Mouse (Mus musculus): ENCODE data around the gene Spata5.

The Spata5 gene

DNA sequence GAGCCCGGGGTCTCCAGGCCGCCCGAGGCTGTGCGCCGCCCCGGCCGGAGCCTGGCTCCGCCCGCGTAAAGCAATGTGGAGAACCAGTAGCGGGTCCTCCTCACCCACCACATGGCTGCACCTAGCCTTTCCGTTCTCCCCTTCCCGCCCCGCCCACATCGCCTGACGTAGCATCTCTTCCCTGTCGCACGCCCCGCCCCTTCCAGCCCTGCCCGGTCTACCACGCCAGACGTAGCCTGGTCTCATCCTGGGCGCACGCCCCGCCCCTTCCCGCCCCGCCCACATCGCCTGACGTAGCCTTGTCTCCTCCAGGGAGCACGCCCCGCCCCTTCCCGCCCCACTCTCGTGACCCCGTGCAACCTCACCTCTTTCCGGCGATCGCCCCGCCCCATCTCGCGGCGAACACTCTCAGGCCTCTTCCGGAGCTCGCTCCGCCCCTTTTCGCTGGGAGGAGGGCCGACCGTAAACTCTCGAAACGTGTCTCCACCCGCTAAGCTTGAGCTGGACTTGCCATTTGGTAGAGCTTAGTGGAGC lies at the start of gene Spata5:
Gene Spata5, plus strand, starts transcription at position 439 of the 534 bp plus-strand sequence.
- peak; percentile 100 for DNase-seq (ENCODE audit: low read depth, low spot score)

DNA sequence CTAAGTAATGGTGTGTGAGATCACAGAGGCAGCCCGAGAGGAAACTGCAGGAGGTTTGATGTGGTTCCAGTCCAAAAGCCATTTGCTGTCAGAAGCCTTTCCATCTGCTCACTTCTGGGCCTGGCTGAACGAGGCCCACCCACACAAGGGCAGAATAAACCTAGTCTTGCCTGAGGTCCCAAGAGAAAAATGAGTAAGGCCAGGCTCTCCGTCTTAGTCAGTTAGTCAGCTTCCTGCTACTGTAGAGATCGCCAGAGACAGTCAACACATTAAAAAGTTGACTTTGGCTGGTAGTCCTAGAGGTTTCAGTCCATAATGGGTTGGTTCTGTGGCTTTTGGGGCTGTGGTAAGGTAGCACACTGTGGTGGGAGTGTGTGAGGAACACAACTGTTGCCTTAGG lies 49.3 kb upstream of the Spata5 start:
- DNase-seq (ENCODE audit: low read depth, low spot score), result no peak

DNA sequence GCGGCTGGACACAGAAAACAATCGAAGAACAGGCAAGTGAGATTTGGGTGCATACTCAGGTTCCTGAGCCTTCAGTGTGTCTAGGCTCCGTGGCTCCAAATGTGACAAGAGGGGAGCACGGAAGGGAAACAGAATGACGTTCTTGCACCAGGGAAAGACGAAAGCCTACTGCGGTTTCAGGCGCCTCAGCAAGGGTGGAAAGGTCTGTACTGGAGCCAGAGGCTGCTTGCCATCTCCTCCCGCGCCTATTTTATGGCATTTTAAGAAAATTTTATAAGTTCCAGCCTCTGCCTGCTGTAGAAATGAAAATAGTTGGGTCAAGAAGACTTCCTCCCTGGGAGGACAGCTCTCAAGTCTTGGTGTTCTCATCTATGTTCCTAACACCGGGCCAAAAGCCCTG lies 46.0 kb upstream of the Spata5 start:
- DNase-seq (ENCODE audit: low read depth, low spot score), result no peak

DNA sequence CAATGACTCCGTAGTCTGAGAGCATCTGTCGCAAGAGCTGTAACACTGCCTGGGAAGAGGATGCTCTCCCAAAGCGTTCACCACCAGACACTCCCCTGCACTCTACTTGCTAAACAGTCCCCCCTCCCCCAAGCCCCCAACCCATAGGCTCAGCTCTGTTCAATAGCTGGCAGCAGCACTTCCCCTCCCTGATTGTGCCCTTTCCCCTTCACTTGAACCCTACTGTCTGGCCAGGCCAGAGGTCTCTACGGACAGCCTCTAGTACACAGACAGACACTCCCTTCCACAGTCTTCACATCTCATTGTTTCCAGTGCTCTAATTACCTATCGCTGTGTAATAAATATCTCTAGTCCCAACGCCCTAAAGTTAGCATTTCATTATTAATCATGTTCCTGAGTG lies 41.8 kb upstream of the Spata5 start:
- no peak for DNase-seq (ENCODE audit: low read depth, low spot score)

DNA sequence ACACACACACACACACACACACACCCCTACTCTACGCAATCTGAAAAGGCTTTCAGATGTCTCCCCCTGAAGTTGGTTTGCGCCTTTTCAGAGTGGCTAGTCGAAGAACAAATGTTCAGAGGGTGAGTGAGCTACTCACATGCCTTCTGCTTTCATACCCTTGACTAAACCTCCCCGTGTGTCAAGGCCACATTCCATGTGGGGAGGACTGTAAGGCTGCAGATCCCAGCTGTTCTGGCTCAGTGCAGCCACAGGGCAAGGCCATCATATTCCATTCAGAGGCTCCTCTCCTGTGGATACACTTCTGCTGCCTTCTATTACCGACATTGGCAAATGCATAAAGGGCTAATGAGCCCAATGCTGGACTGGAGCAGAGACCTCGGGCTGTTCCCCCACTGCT lies 41.3 kb upstream of the Spata5 start:
- no peak for DNase-seq (ENCODE audit: low read depth, low spot score)

DNA sequence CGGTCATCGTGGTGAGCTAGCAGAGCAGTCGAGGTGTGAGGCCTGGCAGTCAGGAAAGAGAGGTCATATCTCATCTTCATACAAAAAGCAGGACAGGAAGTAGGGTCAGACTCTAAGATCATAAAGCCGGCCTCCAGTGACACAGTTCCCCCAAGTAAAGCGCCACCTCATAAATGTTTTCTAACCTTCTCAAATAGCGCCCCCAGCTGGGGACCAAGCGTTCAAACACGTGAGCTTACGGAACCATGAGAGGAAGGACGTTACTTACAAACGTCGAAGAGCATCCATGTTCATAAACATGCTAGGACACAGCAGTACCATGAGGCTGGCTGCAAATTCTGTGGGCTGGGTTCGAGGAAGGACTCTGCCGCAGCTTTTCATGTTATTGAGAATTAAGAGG lies 40.5 kb upstream of the Spata5 start:
- DNase-seq (ENCODE audit: low read depth, low spot score), result no peak

DNA sequence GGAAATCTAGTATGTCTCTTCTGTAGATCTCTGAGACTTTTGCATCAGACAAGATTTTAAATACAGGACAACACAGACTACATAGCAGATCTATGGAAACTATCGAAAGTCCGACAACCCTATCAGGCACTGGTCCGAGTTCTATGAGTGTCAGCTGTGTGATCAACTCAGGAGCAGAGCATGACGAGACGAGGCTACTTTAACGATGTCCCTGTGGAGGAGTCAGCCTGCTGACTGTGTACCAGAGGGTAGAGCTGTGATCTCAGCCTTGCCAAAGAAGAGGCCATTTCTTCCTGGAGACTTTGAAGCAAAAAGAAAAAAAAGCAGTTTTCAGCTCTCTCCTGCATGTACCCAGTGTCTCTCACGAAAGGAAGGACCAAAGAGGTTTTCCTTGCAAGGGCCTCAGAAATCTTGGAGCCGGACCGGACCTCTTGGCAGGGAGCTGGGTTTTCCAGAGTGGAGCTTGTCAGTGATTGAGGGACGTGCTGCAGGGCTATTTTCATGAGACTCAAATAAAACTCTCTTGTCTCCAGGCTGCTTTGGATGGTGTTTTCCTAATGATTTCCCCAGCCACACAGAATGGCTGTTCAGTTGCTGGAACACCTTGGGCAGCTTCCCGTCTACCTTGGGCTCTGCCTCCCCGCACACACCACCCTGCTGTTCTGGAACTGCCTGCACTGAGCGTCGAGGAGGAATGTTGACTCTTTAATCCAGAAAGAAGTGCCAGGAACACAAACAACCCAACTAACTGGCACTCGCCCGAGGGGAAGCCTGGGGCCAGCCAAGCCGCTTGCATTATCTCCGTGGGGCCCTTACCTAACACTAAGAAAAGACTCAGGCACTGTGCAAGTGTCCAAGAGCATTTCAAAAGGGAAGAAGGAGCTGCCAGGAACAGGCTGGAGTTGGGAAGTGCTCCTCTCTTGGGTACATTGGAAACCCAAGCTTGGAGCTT lies 39.5 kb upstream of the Spata5 start:
- DNase-seq (ENCODE audit: low read depth, low spot score), result peak; percentile 92

DNA sequence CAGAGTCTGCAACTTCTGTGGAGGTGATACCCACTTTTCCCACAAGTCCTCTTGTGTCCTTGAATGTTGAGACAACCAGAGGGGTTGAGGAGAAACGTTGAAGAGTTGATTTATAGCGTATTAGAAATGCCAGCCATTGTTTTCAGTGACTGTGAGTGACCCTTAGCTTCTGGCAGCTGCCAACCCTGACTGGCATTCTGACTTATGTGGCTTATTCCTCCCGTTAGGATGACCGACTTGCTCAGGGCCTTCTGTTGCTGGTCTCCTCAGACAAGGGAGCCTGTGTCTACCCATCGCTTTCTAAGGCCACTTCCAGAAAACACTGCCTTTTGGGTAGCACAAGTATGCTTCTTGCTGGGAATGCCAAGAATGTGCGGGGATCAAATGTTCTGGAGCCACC lies 38.2 kb upstream of the Spata5 start:
- no peak for DNase-seq (ENCODE audit: low read depth, low spot score)

DNA sequence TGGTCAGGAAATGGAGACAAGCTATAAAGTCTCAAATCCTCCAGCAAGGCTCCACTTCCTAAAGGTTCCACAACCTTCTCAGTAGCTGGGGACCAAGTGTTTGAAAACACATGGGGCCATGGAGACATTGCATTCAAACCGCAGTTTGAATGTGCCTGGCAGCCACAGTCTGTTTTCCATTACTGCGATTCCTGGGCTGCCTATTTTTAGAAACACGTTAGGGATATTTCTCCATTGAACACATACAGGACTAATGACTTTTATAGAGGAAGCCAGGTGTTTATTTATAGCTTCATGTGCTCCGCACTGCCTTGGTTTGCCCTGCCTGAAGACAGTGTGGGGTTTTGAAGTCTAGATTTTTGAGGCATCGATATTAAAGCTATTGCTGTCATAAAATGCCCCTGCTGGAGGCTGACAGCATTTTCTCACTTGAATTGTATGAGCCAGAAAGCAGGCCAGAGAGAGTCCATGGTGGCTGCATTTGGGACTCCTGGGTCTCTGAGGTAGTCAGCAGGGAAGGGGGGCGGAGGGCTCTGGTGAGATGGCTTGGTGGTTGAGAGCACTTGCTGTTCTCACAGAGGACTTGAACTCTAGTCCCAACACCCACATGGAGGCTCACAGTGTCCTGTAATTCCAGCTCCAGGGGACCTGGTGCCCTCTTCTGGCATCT lies 36.5 kb upstream of the Spata5 start:
- no peak for DNase-seq (ENCODE audit: low read depth, low spot score)

DNA sequence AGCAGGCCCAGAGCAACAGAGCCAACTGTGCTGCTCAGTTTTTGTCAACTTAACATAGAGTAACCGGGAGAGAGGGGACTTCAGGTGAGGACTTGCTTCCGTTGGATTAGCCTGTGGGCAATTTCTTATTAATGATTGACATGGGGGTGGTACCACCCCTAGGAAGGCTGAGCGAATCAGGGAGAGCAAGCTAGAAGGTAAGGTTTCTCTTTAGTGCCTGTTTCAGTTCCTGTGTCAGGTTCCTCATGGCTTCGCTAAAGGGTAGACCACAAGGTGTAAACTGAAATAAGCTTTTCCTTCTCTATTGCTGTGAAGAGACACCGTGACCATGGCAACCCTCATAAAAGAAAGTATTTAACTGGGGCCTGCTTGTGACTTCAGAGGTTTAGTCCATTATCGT lies 32.4 kb upstream of the Spata5 start:
- DNase-seq (ENCODE audit: low read depth, low spot score), result no peak

DNA sequence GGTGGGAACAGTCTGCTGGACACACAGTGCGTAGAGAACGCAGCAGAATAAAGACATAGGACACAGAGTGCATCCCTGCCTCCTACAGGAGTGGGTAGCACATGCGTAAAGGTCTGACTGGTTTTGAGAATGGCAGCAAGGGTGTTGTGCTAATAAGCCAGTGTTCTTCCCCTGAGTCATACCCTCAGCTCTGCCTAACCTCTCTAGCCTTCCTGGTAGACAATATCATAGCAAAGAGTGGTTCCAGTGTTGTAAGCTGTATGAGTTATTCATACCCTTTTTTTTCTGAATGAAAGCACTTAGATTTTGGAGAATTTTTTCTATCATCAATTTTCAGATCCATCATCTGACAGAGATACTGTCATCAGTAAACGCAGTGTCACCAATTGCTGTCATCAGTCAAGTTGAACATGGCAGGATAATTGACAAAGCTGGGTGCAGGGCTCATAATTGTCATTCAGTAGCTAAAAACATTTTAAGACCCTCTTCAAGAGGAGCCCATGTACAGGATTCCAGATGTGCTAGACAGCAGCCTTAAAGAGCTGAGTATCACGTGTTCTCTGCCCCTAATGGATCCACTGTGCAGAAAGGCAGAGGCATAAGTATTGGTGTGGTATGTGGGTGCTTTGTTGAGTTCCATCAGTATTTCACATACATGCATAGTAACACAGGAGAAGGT lies 22.6 kb upstream of the Spata5 start:
- no peak for DNase-seq (ENCODE audit: low read depth, low spot score)

DNA sequence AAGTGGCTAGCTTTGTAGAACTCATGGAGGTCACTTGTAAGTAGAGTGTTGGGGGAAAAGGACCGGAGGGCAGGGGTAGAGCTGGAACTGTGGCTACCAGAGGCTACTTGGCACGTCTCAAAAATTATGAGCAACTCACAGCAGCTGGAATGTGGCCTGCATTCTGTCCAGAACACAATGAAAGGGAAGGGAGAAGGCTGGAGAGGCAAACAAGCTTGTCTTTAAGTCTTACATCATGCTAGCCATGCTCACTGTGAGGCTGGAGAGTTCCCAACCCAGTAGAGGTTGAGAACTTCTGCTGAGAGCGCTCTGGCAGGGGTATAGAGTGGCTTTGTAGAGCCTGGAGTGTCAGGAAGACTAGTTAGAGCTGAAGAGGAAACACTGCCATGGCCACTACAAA lies 22.1 kb upstream of the Spata5 start:
- no peak for DNase-seq (ENCODE audit: low read depth, low spot score)

DNA sequence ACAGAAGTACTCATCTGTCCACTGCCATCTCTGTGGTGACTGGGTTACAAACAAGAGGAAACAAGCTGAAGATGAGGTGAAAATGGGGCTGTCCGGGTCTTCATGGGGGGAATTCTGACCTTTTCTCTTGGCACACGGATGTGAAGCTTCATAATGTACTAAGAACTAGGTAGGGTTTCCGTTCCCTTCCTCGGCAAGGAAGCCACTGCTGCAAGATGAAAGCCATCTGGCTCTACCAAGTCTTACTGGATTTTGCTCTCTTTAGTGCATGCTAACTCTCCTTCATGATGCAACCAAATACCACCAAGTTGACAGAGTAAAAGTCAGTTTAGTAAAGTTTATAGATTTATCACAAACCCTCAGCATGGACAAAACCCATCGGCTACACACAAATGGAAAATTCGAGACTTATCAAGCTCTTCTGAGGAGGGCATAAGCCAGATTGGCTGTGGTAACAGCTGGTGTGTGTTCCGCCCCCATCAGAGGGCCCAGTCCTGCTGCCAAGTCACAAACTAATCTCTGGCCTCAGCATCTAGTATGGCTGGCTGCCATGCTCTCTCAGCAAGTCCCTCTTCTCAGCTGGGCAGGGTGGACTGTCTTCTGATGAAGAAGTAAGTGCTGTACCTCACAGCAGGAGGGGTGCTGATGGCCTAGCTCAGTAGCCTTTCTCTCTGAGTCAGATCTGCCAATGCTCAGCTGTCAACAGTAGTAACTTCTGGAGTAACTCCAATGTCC lies 20.9 kb upstream of the Spata5 start:
- peak; percentile 88 for DNase-seq (ENCODE audit: low read depth, low spot score)

DNA sequence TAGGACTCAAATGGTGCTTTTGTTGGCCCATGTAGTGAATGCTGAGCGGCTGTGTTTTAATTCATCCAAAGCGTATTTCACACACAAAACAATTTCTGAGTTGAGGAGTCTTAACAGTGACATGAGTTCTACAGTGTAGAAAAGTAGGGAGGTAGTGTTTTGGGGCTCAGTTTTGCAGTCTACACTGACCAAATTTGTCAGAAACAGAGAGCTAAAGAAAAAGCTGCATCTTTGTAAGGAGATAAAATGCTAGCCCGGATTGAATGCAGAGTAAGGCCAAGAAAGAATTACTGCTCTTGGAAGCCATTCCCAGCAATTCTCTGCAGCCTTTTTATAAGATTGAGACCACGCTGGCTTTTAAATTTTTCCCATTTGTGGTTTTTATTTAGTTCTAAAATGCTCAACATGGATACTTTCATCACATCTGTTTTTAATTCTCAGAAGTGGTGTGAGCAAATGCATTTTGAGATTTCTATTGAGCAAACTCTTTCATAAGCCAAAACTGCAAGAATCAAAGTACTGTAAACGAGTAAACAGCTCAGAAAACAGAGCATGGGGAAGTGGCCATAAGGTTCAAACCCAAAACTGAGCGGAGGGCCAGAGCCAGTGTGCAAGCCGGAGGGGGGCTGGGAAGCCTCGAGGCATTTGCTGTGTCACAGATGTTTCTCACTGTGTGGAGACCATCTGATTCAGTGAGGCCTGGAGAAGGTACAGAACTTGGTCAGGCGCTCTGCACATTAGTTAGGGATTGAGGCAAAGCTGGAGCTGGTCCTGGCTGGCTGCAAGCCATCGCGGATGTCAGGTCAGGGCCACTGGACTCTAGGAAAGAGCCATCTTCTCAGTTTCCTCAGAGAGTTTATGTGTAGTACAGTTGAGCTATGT lies 17.7 kb upstream of the Spata5 start:
- peak; percentile 73 for DNase-seq (ENCODE audit: low read depth, low spot score)

DNA sequence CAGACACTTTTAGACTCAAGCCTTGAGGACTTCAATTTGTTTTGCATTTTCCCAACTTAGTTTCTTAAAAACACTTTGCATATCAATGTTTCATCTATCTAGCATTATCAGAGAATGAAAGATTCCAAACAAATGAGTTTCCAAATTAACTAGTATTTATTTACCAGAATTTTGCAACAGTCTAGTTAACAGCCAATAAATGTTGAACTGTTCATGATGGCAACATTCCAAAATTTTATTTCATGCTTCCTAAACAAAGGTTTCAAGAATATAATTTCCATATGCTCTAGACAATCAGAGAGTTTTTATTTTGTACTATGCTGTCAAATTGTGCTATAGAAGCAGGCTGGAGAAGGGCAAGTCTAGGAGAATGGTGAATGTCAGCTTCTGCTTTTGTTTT lies 12.1 kb upstream of the Spata5 start:
- DNase-seq (ENCODE audit: low read depth, low spot score), result no peak

DNA sequence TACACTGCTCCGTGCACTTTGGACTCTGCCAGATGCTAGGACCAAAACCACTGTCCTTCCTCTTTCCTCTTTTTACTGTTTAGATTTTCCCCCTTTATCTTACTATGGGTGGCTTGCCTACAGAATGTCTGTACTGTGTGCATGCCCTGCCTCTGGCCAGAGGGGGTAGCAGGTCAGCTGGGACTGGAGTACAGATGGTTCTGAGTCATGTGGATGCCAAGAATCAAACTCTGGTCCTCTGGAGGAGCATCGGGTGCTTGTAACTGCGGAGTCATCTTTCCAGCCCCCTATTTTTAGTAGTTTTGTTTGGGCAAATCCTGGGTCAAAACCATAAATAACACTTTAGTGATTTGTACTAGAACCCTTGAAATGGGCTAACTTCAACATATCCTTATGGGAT lies 6.2 kb upstream of the Spata5 start:
- DNase-seq (ENCODE audit: low read depth, low spot score), result no peak

DNA sequence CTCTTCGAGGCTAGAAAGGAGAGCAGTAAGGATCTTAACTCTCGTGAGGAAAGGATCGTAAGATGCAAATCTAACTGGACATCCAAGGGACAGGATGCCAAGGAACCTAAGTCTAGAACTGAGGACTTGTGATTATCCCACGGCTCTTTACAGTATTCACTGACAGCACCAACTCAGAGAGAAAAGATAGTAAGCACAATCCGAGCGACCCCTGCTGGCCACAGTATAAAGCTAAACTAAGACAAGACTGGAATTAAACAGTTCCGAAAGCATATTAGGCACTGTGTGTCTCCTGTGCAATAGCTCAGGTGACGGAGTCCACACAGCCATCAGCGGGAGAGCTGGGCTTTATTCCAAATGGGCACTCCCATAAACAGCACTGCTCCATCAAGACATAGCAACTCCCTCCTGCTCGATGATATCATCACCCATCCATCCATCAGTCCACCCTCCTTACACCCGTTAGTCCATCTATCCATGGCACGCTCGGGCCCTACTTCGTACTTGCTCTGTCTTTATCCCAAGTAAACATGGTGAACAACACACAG lies 5.2 kb upstream of the Spata5 start:
- DNase-seq (ENCODE audit: low read depth, low spot score), result peak; percentile 74

DNA sequence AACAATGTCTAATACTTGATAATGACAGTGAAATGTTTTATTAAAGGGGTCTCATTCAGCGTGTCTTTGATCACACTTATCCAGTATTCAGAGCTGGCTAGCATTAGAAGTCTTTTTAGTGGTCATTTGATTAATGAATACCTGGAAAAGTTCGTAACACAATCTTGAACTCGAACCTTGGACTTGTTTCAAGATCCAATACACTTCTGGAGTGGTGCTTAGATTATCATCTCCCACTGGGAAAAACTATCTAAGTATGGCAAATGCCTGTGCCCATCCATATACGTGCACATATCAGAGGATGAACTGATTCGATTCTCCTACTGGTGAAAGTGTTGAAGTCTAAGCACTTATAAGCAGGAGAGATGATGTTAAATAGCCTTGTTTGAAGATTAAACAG lies 1.4 kb upstream of the Spata5 start:
- DNase-seq (ENCODE audit: low read depth, low spot score), result no peak

DNA sequence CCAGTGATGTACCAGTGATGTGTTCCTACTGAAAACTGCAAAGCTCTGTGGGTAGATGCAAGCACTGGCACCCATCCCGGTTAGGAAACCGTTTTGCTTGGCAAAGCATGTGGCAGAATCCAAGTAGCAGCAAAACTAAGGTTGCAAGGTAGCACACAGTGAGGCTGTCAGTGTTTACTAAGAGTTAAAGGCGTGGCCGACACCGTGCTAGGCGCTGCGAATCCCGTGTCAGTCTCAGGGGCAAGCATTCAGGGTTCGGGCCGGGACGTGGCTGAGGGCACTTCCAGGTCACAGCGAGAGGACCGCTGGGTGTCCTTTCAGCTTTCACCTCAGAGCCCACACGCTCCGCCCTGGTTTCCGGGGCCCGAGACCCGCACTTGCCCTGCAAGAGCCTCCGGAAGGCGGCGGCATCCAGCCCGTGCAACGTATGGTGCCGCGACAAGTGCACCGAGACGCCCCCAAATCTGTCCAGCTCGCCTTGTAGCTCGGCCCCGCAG lies 687 bp upstream of the Spata5 start:
- peak; percentile 73 for DNase-seq (ENCODE audit: low read depth, low spot score)

DNA sequence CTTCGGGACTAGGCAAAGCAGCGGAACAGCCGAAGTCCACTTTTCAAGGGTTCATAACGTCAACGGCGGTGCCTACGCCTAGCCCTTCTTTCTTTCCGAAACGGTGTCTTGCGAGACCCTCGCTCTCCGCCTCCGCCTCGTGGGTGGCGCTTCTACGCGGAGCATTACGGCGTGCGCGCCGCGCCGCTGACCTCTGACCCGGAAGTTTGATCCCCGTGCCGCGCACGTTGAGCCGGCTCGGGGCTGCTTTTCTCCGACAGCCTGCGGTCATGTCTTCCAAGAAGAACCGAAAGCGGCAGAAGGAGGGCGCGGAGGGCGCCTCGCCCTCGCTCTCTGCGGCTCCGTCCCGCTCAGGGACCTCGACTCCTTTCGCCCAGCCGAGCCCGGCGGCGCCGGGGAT lies 376 bp downstream of the Spata5 start, which contains the start of gene Nudt6:
Gene Nudt6, minus strand, starts transcription at position 140 of the 400 bp plus-strand sequence.
- DNase-seq (ENCODE audit: low read depth, low spot score), result peak; percentile 83
